Mouse (Mus musculus): Measurements from ENCODE around the gene Amdhd2. TPM values are rescaled to one million over a fixed set of nuclear protein-coding genes. Genes with fewer than 3 reads are reported as not detected.
"Not testable (repeated sequence)": the region's sequence is repeated elsewhere in the genome, so short reads cannot be mapped to it uniquely, and the experiment has no call there.

Amdhd2 gene
- polyA plus RNA-seq, 1 experiment from 2014 or later: 29.5 TPM

DNA sequence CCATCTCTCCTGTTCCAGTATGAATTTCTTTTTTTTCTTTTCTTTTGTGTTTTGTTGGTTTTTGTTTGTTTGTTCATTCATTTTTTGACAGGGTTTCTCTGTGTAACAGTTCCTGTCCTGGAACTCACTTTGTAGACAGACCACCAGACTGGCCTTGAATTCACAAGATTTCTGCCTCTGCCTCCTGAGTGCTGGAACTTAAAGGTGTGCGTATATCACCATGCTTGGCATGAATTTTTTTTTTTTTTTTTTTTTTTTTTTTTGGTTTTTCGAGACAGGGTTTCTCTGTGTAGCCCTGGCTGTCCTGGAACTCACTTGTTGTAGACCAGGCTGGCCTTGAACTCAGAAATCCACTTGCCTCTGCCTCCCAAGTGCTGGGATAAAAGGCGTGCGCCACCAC is 34.3 kb downstream of the Amdhd2 start:
- not testable (repeated sequence) for H3K9me3 ChIP-seq (ENCODE audit: control insufficient read depth, low read length); H3K27me3 ChIP-seq (ENCODE audit: control insufficient read depth, insufficient read depth, low read length); H3K9ac ChIP-seq (ENCODE audit: low read length); H3K4me1 ChIP-seq (replicated peaks; ENCODE audit: control insufficient read depth, insufficient read depth, low read length); H3K27ac ChIP-seq (ENCODE audit: low read depth, low read length); H3K36me3 ChIP-seq (ENCODE audit: control insufficient read depth, insufficient read depth, low read length); H3K4me3 ChIP-seq (ENCODE audit: low read depth, low read length); ATAC-seq (replicated peaks; ENCODE audit: low FRiP score); DNase-seq (ENCODE audit: low spot score); H3K4me2 ChIP-seq (ENCODE audit: low read depth, low read length, severe bottlenecking)
- WGBS: 91% methylated on average over 4 of the region's 4 CpGs

DNA sequence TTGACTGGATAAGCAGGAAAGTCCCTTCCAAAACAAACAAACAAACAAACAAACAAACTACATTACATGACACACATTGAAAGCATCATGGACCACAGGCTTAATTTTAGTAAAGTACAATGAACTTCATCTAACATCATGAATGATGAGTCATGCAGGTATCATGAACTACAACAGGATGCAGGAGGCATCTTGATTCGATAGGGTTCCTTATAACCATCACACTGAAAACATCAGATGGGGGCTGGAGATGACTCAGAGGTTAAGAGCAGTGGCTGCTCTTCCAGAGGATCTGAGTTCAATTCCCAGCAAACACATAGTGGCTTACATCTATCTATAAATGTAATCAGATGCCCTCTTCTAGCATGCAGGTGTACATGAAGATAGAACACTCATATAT is 36.0 kb downstream of the Amdhd2 start:
- Histone ChIP-seq H3K9me3 (ENCODE audit: control insufficient read depth, low read length) (no peaks in the 10 kb centered on the region), H3K4me2 (ENCODE audit: low read depth, low read length, severe bottlenecking) (no peak overlapping the region), H3K27me3 (ENCODE audit: control insufficient read depth, insufficient read depth, low read length) (no peaks in the 10 kb centered on the region), H3K27ac (ENCODE audit: low read depth, low read length) (no peak overlapping the region), H3K4me3 (ENCODE audit: low read depth, low read length) (no peak overlapping the region), H3K36me3 (ENCODE audit: control insufficient read depth, insufficient read depth, low read length) (no peaks in the 10 kb centered on the region), H3K4me1 (replicated peaks; ENCODE audit: control insufficient read depth, insufficient read depth, low read length) (no peaks in the 10 kb centered on the region), H3K9ac (ENCODE audit: low read length) (no peak overlapping the region)
- WGBS: 90% methylated on average over 1 of the region's 1 CpGs
- DNase-seq (ENCODE audit: low spot score) (no peak), ATAC-seq (replicated peaks; ENCODE audit: low FRiP score) (no peak)

DNA sequence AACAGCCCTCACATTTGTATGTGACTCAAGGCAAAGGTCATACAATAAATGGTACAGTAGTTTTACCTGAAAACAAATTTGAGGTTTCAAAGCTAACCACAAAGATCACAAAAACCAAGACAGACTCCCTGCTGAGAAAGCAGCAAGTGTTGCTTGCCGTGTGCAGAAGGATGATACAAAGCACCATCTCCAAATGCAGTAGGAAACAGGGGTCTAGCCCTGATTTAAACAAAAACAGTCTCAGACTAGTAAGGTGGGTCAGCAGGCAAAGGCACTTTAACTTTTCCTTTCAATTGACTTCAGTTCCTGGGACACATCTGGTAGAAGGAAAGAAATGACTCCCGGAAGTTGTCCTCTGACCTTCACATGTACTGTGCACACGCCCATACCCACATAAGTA is 36.8 kb downstream of the Amdhd2 start:
- 86% methylated on average over 3 of the region's 3 CpGs for WGBS

DNA sequence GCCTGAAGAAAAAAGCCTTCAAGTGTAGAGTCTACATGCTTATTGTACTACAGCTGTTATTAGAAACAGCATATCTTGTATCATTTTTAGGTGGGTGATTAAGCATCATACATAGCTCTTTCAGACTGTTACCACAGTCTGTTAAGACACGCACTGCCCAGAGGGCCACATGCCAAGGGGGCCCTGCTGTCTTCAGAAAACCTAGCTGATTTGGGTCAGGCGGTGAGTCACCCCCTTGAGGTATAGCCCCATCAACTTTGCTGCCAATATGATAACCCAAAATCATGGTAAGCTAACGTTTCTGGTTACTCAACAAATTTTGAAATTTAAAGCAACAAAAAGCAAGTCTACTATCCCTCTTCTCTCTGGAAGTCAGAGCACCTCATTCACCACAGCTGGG is 44.1 kb downstream of the Amdhd2 start:
- H3K36me3 ChIP-seq (ENCODE audit: control insufficient read depth, insufficient read depth, low read length): no peaks in the 10 kb centered on the region
- H3K27ac ChIP-seq (ENCODE audit: low read depth, low read length): no peak overlapping the region
- no peaks in the 10 kb centered on the region for H3K4me1 ChIP-seq (replicated peaks; ENCODE audit: control insufficient read depth, insufficient read depth, low read length)
- H3K9ac ChIP-seq (ENCODE audit: low read length): no peak overlapping the region
- H3K27me3 ChIP-seq (ENCODE audit: control insufficient read depth, insufficient read depth, low read length): no peaks in the 10 kb centered on the region
- DNase-seq (ENCODE audit: low spot score) (no peak), ATAC-seq (replicated peaks; ENCODE audit: low FRiP score) (no peak)
- no peak overlapping the region for H3K4me2 ChIP-seq (ENCODE audit: low read depth, low read length, severe bottlenecking)
- H3K4me3 ChIP-seq (ENCODE audit: low read depth, low read length): no peak overlapping the region
- H3K9me3 ChIP-seq (ENCODE audit: control insufficient read depth, low read length): no peaks in the 10 kb centered on the region
- whole genome bisulfite sequencing: 87% methylated on average over 3 of the region's 3 CpGs

More for the DNA sequence above, 36.8 kb downstream of the Amdhd2 start:
- Histone ChIP-seq H3K4me3 (ENCODE audit: low read depth, low read length) (no peak overlapping the region), H3K27ac (ENCODE audit: low read depth, low read length) (no peak overlapping the region), H3K9me3 (ENCODE audit: control insufficient read depth, low read length) (no peaks in the 10 kb centered on the region), H3K9ac (ENCODE audit: low read length) (no peak overlapping the region), H3K36me3 (ENCODE audit: control insufficient read depth, insufficient read depth, low read length) (no peaks in the 10 kb centered on the region), H3K4me1 (replicated peaks; ENCODE audit: control insufficient read depth, insufficient read depth, low read length) (no peaks in the 10 kb centered on the region), H3K4me2 (ENCODE audit: low read depth, low read length, severe bottlenecking) (no peak overlapping the region), H3K27me3 (ENCODE audit: control insufficient read depth, insufficient read depth, low read length) (no peaks in the 10 kb centered on the region)
- ATAC-seq (replicated peaks; ENCODE audit: low FRiP score) (no peak), DNase-seq (ENCODE audit: low spot score) (no peak)

DNA sequence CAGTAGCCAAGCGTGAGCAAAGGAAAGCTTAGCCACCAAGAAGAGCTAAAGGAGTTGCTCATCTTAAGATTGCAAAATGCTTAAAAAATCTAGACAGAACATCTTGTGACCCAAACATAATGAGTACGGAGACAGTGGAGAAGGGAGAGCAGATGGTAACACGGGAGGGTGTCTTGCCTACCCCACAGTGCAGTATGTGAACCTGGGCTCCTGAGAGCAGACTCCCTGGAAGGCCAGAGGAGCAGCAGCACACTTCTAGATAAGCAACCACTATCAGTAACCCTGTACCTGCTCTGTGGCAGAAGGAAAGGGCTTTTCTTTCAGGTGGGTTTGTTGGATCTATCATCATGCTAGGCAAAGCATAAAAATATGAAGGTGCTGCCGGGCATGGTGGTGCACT is 50.5 kb downstream of the Amdhd2 start:
- Histone ChIP-seq H3K27ac (ENCODE audit: low read depth, low read length) (no peak overlapping the region), H3K9me3 (ENCODE audit: control insufficient read depth, low read length) (no peaks in the 10 kb centered on the region), H3K9ac (ENCODE audit: low read length) (no peak overlapping the region), H3K36me3 (ENCODE audit: control insufficient read depth, insufficient read depth, low read length) (no peaks in the 10 kb centered on the region), H3K4me3 (ENCODE audit: low read depth, low read length) (no peak overlapping the region), H3K4me2 (ENCODE audit: low read depth, low read length, severe bottlenecking) (no peak overlapping the region), H3K4me1 (replicated peaks; ENCODE audit: control insufficient read depth, insufficient read depth, low read length) (no peaks in the 10 kb centered on the region), H3K27me3 (ENCODE audit: control insufficient read depth, insufficient read depth, low read length) (no peaks in the 10 kb centered on the region)
- DNase-seq (ENCODE audit: low spot score): no peak
- 91% methylated on average over 4 of the region's 4 CpGs for WGBS
- no peak for ATAC-seq (replicated peaks; ENCODE audit: low FRiP score)

DNA sequence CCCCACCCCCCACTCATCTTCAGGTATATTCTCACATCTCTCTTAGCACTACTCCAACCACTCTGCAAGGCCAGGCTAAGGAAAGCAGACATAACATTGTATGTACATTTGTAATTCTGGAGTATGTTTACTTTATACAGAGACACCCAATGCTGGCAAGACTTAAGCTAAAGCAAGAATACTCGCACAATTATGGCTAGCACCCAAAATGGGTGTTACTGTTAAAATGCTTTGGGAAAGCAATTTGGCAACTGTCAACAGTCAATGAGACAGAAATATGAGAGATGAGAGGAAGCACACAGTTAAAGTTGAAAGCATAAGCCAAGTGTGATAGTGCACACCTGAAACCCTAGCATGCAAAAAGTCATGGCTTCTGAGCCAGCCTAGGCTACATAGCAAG is 52.3 kb downstream of the Amdhd2 start:
- 96% methylated on average over 1 of the region's 1 CpGs for WGBS
- H3K36me3 ChIP-seq (ENCODE audit: control insufficient read depth, insufficient read depth, low read length): no peaks in the 10 kb centered on the region
- H3K4me3 ChIP-seq (ENCODE audit: low read depth, low read length): no peak overlapping the region
- no peaks in the 10 kb centered on the region for H3K27me3 ChIP-seq (ENCODE audit: control insufficient read depth, insufficient read depth, low read length)
- no peak overlapping the region for H3K9ac ChIP-seq (ENCODE audit: low read length)
- no peaks in the 10 kb centered on the region for H3K9me3 ChIP-seq (ENCODE audit: control insufficient read depth, low read length)
- H3K4me2 ChIP-seq (ENCODE audit: low read depth, low read length, severe bottlenecking): no peak overlapping the region
- H3K4me1 ChIP-seq (replicated peaks; ENCODE audit: control insufficient read depth, insufficient read depth, low read length): no peaks in the 10 kb centered on the region
- DNase-seq (ENCODE audit: low spot score): no peak
- H3K27ac ChIP-seq (ENCODE audit: low read depth, low read length): no peak overlapping the region
- ATAC-seq (replicated peaks; ENCODE audit: low FRiP score): no peak

DNA sequence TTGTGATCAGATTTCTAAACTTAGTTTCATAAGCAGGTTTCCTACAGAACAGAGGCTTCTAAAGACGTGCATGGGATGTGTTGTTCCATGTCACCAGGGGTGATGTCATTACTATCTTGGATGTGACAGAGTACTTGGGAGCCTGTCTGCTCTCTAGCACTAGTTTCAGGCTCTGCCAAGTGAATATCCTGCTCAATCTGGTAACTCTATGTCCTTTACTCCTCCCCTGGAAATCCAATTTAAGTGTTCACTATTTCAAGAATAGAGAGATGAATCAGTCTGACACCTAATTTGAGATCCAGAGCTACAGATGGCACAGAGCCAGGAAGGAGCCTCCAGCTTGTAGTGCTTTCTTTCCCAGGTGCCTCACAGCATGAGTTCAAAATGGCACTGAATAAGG is 54.7 kb downstream of the Amdhd2 start:
- Histone ChIP-seq H3K36me3 (ENCODE audit: control insufficient read depth, insufficient read depth, low read length) (no peaks in the 10 kb centered on the region), H3K4me3 (ENCODE audit: low read depth, low read length) (no peak overlapping the region), H3K9me3 (ENCODE audit: control insufficient read depth, low read length) (no peaks in the 10 kb centered on the region), H3K9ac (ENCODE audit: low read length) (no peak overlapping the region), H3K27ac (ENCODE audit: low read depth, low read length) (no peak overlapping the region), H3K27me3 (ENCODE audit: control insufficient read depth, insufficient read depth, low read length) (no peaks in the 10 kb centered on the region), H3K4me1 (replicated peaks; ENCODE audit: control insufficient read depth, insufficient read depth, low read length) (no peaks in the 10 kb centered on the region), H3K4me2 (ENCODE audit: low read depth, low read length, severe bottlenecking) (no peak overlapping the region)
- no peak for DNase-seq (ENCODE audit: low spot score)
- 86% methylated on average over 1 of the region's 1 CpGs for WGBS
- ATAC-seq (replicated peaks; ENCODE audit: low FRiP score): no peak

Other genes starting within 250 kb of the Amdhd2 start
- not detected in 2 replicates for gene Dcpp3, start 246.3 kb downstream of the Amdhd2 start, polyA plus RNA-seq (2014; fragmentation: Nextera tagmentation; extraction: Ambion mirVana)
- not detected in 2 replicates for gene Sbp, start 222.1 kb downstream of the Amdhd2 start, polyA plus RNA-seq (2014; fragmentation: Nextera tagmentation; extraction: Ambion mirVana)
- gene Sbpl, start 208.5 kb downstream of the Amdhd2 start, polyA plus RNA-seq (2014; fragmentation: Nextera tagmentation; extraction: Ambion mirVana): not detected in 2 replicates
- not detected in 2 replicates for gene Prss30, start 183.2 kb downstream of the Amdhd2 start, polyA plus RNA-seq (2014; fragmentation: Nextera tagmentation; extraction: Ambion mirVana)
- gene Prss22, start 165.7 kb downstream of the Amdhd2 start, polyA plus RNA-seq (2014; fragmentation: Nextera tagmentation; extraction: Ambion mirVana): not detected in 2 replicates
- gene Prss27, start 125.6 kb downstream of the Amdhd2 start, polyA plus RNA-seq (2014; fragmentation: Nextera tagmentation; extraction: Ambion mirVana): 0.15 TPM in 1 of 2 replicates, not detected in the other
- 82.8 and 85.0 TPM in 2 replicates for gene Kctd5, start 90.3 kb downstream of the Amdhd2 start, polyA plus RNA-seq (2014; fragmentation: Nextera tagmentation; extraction: Ambion mirVana)
- 46.6 and 47.5 TPM in 2 replicates for gene Pdpk1, start 12.8 kb downstream of the Amdhd2 start, polyA plus RNA-seq (2014; fragmentation: Nextera tagmentation; extraction: Ambion mirVana)
- gene Atp6v0c, start 5.9 kb upstream of the Amdhd2 start, polyA plus RNA-seq (2014; fragmentation: Nextera tagmentation; extraction: Ambion mirVana): 394 and 453 TPM in 2 replicates
- 8.3 and 8.4 TPM in 2 replicates for gene Tbc1d24, start 41.8 kb upstream of the Amdhd2 start, polyA plus RNA-seq (2014; fragmentation: Nextera tagmentation; extraction: Ambion mirVana)
- gene Ntn3, start 45.8 kb upstream of the Amdhd2 start, polyA plus RNA-seq (2014; fragmentation: Nextera tagmentation; extraction: Ambion mirVana): 3.8 and 4.9 TPM in 2 replicates
- gene Tedc2, start 57.1 kb upstream of the Amdhd2 start, polyA plus RNA-seq (2014; fragmentation: Nextera tagmentation; extraction: Ambion mirVana): 17.7 and 19.2 TPM in 2 replicates
- 117 and 120 TPM in 2 replicates for gene Ccnf, start 87.7 kb upstream of the Amdhd2 start, polyA plus RNA-seq (2014; fragmentation: Nextera tagmentation; extraction: Ambion mirVana)
- gene Abca17, start 187.3 kb upstream of the Amdhd2 start, polyA plus RNA-seq (2014; fragmentation: Nextera tagmentation; extraction: Ambion mirVana): not detected in 2 replicates
- 12.9 and 14.6 TPM in 2 replicates for gene Abca3, start 188.2 kb upstream of the Amdhd2 start, polyA plus RNA-seq (2014; fragmentation: Nextera tagmentation; extraction: Ambion mirVana)

Measured in forebrain, embryonic 11.5 days (tissue).